Mouse (Mus musculus): ENCODE results near the gene Chd9.

Chd9 gene

DNA sequence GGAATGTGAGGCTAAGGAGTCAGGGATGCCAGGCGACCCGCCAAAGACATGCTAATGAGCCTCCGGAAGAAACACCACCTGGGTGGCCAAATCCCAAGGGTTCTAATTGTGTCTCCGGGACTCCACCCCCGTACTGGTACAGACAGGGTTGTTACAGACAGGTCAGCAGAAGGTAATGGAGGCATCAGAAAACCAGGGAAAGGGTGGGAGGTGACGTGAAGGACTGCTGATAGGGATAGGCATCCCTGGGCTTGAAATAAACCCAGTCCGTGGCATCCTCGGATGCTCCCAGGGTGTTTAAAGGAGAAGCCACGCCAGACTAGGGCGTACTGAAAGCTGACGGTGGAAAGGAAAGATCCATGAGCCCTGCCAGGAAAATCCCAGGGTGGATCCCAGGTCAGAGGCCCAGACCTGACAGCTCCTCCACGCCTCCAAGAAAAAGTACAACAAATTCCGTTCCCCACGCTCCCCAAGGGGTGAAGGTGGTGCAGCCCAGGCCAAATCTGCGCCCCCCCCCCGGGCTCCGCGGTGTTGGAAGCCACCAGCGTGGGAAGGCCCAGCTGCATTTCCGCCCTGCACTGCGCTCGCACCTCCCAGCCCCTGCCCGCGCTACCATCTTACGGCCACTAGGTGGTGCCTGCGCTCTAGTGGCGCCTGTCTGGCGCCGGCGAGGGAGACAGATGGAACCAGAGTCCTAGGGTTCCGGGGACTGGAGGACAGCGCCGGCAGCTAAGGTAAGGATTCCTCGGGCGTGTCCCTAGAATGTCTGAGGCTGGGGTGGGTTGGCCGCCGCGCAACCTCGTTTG is at the start of gene Chd9:
TSS of gene Chd9 (plus strand) at position 172 of the 806 bp plus-strand sequence.
- DNase-seq, result peak; percentile 88

DNA sequence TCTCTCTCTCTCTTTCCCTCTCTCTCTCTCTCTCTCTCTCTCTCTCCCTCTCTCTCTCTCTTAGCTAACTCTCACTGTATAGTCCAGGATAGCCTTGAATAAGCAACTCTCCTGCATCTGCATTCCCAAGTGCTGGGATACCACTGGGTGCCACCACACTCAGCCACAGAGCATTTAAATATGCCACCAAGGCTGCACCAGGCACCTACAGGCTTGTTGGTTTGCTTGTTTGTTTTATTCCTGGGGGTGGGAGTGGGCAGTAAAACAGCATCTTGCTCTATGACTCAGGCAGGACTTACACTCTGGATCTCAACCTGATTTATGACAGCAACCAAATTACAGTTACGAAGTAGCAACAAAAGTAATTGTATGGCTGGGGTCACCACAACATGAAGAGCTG is 36.5 kb upstream of the Chd9 start:
- no peak for DNase-seq

DNA sequence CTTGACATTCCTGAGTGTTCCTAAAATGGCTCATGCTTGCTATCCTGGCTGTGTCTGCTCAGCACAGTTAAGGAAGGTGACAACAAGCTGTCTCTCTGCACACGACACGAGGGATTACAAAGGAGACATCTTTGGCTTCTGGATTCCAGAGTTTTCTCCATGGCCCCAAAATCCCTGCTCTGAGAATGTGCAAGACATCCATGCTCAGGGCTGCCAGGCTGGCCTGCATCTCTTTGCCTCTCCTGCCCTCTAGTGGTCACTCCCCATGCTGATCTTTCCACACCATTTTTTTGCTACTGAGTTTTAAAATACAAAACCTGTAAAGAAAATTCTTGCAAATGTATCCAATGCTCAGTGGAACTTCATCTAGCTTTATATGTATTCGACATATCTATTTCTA is 34.4 kb upstream of the Chd9 start:
- DNase-seq, result peak; percentile 46

DNA sequence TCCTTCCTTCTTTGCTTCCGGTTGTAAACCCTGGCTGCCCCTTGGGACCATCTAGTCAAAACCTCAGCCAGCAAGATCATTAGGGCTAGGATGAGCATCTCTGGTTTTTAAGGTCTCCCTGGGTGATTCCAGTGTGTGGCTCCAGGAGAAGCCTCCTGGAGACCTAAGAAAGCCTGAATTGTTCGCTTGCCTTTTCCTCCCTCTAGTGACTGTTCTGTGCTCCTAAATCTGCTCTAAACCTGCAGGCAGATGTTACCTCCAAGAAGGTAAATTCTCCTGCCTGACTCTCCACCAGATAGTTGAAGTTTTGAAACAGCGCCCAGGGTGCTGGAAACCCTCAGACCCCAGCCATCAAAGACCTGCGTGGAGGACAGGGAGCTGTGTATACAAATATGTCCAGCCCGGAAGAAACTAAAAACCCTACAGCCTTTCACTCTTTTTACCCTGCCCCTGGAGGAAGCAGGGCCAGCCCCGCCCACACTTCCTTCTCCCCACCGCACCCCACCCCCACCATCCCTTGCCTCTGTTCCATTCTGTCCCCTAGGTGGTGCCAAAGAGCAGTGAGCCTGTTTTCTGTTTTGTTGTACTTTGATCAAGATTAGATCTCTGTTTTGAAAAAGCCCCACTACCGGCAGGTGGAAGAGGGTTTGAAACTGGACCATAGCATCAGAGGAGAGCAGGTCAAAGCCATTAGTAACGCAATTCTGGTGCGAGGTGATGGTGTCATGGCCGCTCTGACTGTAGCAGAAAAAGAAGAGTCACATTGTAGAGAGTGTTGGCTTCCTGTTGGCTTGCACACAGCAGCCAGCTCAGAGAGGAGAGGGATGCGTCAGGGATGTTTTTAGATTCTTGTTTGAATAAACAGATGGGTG is 32.9 kb upstream of the Chd9 start:
- DNase-seq, result peak; percentile 48

DNA sequence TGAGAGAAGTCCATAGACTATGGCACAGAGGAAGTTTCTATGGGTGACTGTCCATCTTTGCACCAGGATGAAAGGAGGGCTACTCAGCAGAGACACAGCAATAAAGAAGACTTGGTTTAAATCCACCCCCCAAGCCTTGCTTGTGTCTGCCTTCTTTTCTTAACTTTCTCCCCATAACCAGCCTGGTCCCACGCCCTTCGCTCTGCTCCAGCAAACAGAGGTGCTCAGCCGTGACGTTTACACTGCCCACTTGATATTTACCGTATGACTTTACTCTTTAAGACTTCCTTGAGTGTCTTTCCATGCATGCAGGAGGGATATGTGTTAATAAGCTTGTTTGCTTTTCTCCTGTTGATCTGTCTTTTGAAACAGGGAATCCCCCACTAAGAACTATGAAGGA is 28.7 kb upstream of the Chd9 start:
- no peak for DNase-seq

DNA sequence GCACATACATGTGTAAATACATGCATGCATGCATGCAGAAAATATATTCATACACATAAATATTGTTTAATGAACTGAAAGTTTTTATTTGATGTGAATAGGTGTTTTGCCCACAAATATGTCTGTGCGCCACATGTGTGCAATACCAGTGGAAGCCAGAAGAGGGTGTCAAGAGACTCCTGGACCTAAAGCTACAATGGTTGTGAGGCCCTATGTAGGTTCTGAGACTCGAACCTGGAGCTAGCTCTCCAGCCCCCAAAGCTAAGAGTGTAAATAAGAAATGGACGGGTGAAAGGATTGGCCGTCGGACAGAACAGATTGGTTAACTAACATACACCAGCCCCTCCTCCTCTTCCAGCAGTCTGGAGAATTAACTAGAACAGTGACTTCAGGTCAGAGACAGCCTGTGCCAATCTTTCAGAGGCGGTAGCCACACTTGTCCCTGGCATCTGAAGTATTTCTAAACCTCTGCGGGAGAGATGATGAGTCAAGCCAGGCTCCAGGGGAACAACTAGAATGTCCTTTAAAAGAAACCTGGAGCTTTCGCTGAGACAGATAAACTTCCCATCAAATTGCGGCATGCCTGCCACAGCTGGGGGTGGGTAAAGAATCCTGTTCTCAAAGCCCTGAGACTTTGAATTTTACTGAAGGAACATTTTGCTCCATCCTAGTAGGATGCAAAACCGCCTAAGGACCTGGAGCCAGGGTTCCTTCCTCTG is 14.4 kb upstream of the Chd9 start:
- no peak for DNase-seq

DNA sequence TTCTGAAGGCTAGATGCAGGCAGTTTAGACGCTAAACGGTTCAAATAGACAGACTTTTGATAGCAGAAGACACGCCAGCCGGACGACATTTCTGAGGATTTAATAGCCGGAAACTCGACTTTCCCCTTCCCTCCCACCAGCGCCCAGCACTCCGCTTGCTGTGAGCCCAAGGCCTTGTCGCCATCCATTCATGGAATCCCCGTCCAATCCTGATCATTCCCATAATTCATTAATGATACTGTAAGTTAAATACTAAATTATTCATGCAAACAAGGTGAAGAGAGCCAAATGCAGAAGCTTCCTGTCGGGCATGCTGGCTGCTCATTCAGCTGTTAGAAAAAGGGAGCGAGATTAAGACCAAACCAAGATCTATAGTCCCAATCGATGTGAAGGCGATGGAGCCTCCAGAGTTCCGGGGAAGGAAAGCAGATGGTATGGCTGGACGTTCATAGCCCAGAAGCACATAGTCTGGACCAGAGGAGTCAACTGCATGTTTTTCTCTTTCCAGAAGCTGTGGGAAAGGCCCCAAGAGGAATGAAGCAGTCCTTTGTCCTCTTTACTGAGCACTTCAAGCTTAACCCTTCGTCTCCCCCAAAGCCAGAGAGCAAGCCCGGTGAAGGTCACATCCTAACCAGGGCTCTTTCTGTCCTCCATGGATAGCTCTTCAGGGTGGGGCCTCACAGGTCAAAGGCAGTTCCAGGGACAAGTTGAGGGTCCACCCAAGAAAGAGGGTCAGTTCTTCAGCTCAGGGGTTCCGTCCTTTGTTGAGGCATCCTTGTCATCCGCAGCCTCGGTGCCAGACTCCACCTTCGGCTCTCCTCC is 11.9 kb upstream of the Chd9 start:
- DNase-seq, result no peak

DNA sequence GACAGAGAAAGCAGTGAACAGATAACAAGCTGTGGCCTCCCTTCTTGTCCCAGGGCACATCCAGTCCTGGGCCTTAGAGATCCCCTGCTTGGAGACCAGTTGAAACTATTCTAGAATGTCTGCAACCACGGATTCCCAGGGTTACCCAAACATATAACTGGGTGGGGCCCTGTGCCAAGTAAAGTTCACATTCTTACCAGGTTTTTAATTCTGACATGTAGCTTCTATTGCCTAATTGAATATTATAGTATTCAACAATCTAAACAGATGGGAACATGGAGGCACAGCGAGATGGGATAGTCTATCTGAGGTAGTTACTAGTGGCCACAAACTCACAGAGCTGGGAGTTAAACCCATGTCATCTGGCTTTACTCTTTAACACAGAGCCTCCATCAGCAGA is 10.9 kb upstream of the Chd9 start, which contains the start of gene Gm19935:
TSS of gene Gm19935 (minus strand) at position 101 of the 400 bp plus-strand sequence.
- DNase-seq, result no peak

DNA sequence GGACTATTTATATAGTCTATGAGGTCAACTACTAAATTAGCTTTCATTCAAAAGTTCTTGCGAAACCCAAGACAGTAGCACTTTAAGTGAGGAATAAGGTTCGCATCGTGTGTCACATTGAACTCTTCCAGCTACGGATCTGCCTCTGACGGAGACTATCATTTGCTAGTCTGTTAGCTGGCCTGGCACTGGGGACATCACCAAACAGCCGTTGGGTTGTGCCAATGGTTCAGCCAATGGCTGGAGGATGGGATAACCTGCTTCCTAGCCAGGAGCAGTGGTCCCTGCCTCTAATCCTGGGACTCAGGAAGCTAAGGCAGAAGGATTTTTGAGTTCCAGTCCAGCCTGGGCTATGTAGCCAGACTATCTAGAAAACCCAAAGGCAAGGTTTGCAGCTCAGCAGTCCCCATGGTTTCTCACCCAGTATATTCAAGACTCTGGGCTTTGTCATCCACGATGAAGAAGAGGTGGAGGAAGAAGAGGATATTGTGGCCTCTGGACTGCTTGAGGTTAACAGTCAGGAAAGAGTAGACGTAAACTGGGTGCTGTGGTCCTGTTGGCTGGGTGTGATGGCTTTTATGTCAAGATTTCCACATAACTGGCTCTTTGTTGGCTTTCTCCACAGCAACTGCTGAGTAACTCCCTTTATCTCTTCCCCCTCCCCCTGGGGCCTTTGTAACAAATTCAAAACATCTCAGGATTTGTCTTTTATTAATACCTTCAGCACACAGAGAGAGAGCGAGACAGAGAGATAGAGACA is 8.4 kb upstream of the Chd9 start:
- DNase-seq, result no peak

DNA sequence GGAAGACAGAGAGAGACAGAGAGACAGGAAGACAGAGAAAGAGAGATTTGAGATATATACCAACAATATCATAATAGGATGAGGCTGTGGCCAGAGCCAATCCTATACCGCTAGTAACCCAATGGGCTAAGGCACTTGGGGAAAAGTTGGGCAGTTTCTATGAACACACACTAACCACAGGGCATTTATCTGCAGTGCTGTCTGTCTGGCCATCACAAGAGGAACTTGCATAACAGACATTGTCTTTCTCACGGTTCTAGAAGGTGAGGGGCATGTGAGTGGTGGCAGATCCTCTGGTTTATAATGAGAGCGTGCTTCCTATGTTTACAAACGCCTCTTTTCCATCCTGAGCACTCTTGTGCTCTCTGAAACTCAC is 7.8 kb upstream of the Chd9 start:
- DNase-seq, result no peak

DNA sequence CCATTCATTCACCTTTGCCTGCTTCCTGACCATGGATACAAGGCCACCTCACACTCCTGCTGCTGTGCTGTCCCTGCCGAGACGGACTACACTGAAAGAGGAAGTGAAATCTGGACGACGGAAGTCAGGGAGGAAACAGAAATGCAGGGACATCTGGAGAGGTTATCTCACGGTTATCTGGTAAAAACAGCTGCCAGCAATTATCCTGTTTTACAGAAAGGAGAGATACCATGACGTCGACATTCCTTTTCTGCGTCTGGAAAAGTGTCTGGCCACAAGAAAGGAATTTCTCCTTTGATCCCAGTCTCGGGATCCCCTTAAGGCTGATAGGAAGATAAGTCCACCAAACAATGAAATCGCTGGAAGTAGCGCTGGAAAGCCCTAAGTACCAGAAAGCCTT is 5.7 kb upstream of the Chd9 start:
- DNase-seq, result peak; percentile 32

DNA sequence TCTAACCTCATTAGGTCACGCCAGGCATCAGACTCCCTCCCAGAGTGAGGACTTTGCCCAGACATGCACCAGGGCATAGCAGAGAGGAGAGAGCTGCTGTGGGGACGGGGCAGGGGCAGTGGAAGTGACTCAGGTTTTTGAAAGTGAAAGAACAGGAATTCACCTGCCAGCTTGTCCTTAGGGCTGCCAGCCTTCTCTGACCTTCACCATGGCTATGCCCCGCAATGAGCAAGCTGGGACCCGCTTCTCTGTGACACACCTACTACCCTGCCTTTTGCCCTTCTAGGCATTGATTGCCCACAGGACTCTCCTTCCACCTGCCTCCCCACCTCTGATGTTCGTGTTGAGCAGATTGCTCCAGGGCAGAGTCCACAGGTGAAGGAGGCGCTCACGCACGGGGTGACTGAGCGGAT is 2.7 kb upstream of the Chd9 start:
- peak; percentile 80 for DNase-seq

DNA sequence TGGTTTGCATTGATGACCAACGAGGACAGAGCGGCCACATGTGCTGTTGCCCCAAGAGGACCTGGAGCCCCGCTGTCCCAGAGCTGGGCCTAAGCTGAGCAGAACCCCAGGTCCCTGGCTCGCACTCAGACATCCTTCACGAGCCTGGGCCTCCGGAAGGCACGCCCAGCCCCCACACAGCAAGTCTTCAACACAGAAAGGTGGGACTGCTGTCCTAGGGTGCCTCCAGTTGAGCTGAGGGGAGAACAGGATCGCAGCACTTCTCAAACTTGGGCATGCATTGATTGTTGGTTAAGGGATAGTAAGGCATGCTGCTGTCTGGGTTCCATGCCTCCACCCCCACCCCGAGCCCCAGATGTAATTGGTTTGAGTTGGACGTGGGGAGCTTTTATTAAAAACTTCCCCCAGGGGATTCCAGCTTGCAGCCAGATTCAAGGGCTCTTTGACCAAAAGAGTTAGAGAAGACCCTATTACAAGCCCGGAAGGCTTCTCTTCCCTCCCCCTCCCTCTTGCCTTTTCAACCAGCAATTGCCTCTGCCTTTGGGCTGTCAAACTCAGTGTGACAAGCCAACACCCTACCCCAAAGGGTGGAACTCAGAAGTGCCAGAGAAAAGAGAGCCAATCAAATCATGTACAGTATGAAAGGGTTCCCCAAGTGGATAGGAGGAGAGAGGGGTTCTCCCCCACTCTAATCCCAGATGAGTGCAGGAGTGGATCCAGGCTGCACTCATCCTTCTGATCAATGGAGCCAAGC is 1.0 kb downstream of the Chd9 start:
- no peak for DNase-seq

DNA sequence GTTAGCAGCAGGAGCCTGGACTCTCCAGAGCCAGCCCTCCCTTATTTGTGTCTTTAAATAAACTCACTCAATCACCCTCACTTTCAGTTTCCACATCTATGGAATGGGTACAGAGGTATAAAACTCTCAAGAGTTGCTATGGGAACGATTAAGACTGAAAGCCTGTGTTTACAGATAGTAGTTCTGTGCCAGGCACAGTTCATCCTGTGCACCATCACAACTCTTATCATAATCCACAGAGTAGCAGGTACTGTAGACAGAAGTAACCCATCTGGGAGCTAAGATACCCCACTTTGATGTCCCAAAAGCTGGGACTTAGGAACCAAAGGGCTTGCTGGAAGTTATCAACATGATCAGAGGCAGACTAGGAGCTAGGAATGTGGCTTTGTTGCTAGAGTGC is 1.7 kb downstream of the Chd9 start:
- no peak for DNase-seq

DNA sequence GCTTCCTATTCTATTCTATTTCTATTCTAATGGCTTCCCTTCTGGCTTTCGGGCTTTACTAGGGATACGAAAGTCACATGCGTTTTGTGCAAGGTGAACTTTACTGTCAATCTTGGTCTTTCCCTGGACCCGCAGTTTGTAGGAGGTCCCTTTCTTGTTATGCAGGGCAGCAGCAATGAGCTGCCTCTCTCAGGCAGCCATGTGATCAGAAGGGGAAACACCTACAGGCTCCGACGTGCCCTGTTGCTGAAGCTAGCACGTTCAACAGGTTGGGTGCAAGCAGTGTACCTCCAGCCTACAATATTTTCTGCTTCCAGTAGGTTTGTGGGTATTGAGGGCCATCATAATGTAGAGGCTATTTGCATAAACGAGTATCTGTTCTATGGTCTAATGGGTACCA is 2.8 kb downstream of the Chd9 start:
- DNase-seq, result no peak

DNA sequence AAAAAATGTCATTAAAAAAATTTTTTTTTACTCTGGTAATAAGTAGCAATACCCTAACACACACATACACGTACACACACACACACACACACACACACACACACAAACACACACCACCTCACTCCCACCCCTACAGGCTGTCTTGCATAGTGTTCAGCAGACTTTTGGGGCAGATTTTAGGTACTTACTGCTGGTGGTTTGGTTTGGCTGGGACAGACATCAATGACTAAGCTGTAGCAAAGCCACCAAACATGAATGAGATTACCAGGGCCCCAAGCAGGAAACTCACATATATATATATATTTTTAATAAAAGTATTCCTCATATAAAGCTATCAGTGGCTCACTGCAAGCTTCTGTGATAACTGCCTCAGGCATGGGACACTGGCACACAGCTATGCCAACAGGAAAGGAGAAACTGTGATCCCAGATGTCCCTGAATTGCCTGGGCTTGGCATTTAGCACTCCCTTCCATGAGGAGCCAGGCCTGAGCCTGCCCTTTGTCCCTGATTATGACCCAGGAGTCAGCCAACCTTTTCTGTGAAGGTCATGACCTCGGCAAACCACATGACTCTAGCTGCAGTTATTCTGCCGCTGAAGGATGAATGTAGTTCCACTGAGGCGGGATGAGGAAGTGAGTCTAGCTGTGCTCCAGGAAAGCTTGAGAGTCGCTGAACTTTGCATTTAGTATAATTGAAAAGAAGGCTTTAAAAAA is 4.6 kb downstream of the Chd9 start:
- peak; percentile 65 for DNase-seq

DNA sequence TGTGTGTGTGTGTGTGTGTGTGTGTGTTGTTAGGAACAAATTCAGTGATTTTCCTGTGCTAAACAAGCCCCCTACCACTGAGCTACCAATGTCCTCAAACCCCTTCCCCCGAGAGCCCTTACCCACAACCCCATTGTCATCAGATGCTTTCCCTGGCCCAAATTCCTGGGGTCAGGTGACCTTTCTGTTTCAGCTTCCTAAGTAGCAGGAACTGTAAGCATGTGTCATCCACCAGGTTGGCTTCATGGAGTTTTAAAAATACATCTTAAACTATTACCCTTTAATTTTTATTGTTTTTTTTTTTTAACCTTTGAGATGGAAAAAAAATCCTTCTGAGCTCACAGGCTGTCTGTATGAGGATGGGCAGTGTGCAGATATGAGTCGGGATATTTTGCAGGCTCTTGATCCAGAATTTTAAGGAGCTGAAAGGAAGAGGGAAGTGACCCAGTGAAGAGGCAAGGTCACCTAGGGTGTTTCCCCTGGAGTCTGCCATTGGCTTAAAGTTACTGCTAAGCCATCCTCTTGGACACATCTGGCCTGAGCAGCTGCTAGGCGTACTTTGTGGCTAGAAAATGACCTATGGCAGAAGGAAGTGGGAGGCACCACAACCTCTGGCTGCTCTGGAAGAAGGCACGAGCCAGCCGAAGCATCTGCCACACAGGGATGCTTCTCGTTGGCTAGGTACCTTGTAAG is 5.6 kb downstream of the Chd9 start:
- DNase-seq, result no peak

DNA sequence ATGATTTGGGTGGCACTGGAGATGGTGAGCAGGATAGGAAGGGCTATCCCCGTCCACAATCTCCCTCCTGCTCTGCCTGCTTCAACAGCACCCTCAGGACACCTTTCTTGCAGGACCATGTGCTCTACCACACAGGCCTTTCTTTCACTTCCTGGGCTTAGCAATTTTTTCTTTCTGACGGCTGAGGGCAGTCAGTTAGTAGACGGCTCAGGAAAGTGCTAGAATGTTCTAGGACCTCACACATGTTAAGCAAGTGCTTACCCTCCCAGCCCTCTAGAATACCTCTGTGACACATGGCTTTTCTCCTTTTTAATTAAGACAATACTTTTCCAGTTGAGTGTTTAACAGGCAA is 6.1 kb downstream of the Chd9 start:
- DNase-seq, result no peak

DNA sequence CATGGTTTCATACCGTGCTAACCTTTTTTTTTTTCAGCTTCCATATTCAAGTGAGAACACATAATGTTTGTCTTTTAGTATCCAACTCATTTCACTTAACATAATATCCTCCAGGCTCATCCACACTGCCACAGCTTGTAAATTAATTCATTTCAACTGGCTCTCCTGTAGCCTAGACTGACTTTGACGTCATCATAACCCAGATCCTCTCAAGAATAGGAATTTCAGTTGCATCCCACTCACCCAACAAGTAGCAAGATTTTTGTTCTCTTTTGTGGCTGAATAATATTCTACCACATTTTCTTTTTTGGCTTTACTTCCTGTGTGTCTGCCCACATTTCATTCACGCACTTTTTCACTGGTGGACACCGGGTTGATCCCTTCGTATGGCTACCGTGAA is 9.3 kb downstream of the Chd9 start:
- DNase-seq, result no peak
